36 mouse cellular contexts compared by ENCODE assay signal in the genomic region with DNA sequence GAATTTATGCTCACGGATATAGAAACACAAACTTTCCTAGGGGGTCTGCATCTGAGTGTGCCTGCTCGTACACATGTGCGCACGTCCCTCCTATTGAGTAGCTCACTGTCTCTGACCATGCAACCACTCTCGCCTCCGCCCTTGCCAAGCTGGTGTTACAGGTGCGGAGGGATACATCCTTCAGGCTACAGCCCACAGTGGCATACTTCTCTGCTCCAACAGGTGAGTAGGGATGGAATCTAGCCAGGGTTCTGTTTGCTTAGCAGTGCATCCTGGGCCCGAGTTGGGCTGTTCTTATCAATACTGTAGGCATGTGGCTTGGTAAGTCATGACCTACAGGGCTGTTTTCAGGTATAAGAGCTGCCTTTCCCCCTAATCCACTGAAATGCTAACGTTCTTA. TPM values are rescaled to one million over a fixed set of nuclear protein-coding genes. Genes with fewer than 3 reads are reported as not detected.
"Had no signal": no experiment of that assay in that cellular context is flagged by ENCODE, and none has a peak within 500 bp of the region (broad histone marks: within the 10 kb centered on the region; RNA-seq: fewer than 3 reads in every experiment).

No protein-coding gene starts in this region.

- H3K27ac ChIP-seq: limb, embryonic 10.5 days; limb, embryonic 12.5 days; limb, embryonic 13.5 days; limb, embryonic 15.5 days; liver, embryonic 12.5 days; liver, embryonic 13.5 days; liver, embryonic 14.5 days; liver, embryonic 15.5 days; lung, embryonic 15.5 days; macrophage; midbrain, embryonic 10.5 days; midbrain, embryonic 12.5 days; midbrain, embryonic 13.5 days; midbrain, embryonic 15.5 days; neural tube, embryonic 12.5 days had no signal

- H3K4me1 ChIP-seq: liver, embryonic 13.5 days had no signal

- DNase-seq: left cerebral cortex, postnatal 4 days; liver; liver, embryonic 13.5 days; liver, postnatal 0 days; lung, adult 18-20 months; lung, adult 2 months; lung, embryonic 14.5 days; lung, postnatal 10 days; lung, postnatal 14 days; lung, postnatal 36 days; lung, postnatal 4 days; midbrain, embryonic 14.5 days had no signal

- H3K27me3 ChIP-seq: midbrain, embryonic 12.5 days; midbrain, embryonic 13.5 days; midbrain, embryonic 15.5 days; neural tube, embryonic 12.5 days had no signal

- H3K4me3 ChIP-seq: limb, embryonic 10.5 days; limb, embryonic 12.5 days; limb, embryonic 13.5 days; limb, embryonic 15.5 days; liver, embryonic 12.5 days; liver, embryonic 13.5 days; liver, embryonic 15.5 days; lung, embryonic 15.5 days; megakaryocyte, embryonic 14.5 days; midbrain, embryonic 10.5 days; midbrain, embryonic 12.5 days; midbrain, embryonic 13.5 days; midbrain, embryonic 15.5 days; myocyte; neural tube, embryonic 12.5 days had no signal

RNA-seq across cellular contexts. Expression of a gene that starts 16.8 kb away (rescaled TPM):
- polyA plus RNA-seq: limb, embryonic 10.5 days; limb, embryonic 11.5 days; limb, embryonic 12.5 days; limb, embryonic 13.5 days; limb, embryonic 14.5 days; limb, embryonic 15.5 days; liver, adult 2 months; liver, embryonic 11.5 days; liver, embryonic 12.5 days; liver, embryonic 13.5 days; liver, embryonic 14.5 days; liver, embryonic 15.5 days; liver, embryonic 16.5 days; liver, postnatal 0 days; lung, embryonic 14.5 days; lung, embryonic 16.5 days; macrophage; midbrain, embryonic 10.5 days; midbrain, embryonic 11.5 days; midbrain, embryonic 12.5 days; midbrain, embryonic 13.5 days; midbrain, embryonic 14.5 days; myocyte; neural tube, embryonic 11.5 days; neural tube, embryonic 12.5 days had no signal
